Mouse (Mus musculus) midbrain, embryonic 12.5 days (tissue): Measurements from ENCODE around the gene Gm15080. TPM values are rescaled to one million over a fixed set of nuclear protein-coding genes. Genes with fewer than 3 reads are reported as not detected.
"Not testable (repeated sequence)": the region's sequence is repeated elsewhere in the genome, so short reads cannot be mapped to it uniquely, and the experiment has no call there.

Source experiments
- ATAC-seq: fragments of 200-750 bp; cut with Nextera tagmentation; 2 replicates; pipeline ENCODE4 v1.8.0; 2017; ENCODE audit warnings: low read depth, moderate TSS enrichment, moderate library complexity; ENCODE audit not compliant: low FRiP score
- H3K27ac ChIP-seq: fragments of 300-500 bp; sonication (generic); replicated peaks from 2 replicates; pipeline ENCODE4 v1.5.1; 2016; ENCODE audit warnings: mild to moderate bottlenecking
- H3K27me3 ChIP-seq: fragments of 300-500 bp; sonication (generic); 2 replicates; pipeline ENCODE4 v1.6.1; 2016; ENCODE audit warnings: mild to moderate bottlenecking
- H3K36me3 ChIP-seq: fragments of 300-500 bp; sonication (generic); 2 replicates; pipeline ENCODE4 v1.6.1; 2016
- H3K4me1 ChIP-seq: fragments of 300-500 bp; sonication (generic); 2 replicates; pipeline ENCODE4 v1.6.1; 2016
- H3K4me2 ChIP-seq: fragments of 300-500 bp; sonication (generic); replicated peaks from 2 replicates; pipeline ENCODE4 v1.6.1; 2016; ENCODE audit warnings: mild to moderate bottlenecking, moderate library complexity
- H3K4me3 ChIP-seq: fragments of 300-500 bp; sonication (generic); 2 replicates; pipeline ENCODE4 v1.5.1; 2016; ENCODE audit warnings: mild to moderate bottlenecking
- H3K9ac ChIP-seq: fragments of 300-500 bp; sonication (generic); replicated peaks from 2 replicates; pipeline ENCODE4 v1.6.1; 2016; ENCODE audit warnings: mild to moderate bottlenecking, moderate library complexity
- H3K9me3 ChIP-seq: fragments of 300-500 bp; sonication (generic); 2 replicates; pipeline ENCODE4 v1.6.1; 2016; ENCODE audit warnings: mild to moderate bottlenecking
- WGBS: fragments of 180-500 bp; shearing (Covaris S2); methylation state at CpG from one replicate; pipeline ENCODE4 v1.1.7; 2016; 5-methylcytosine and 5-hydroxymethylcytosine counted together
- polyA plus RNA-seq: library from polyadenylated mRNA; unstranded; fragments of >200 nt; fragmentation: Nextera tagmentation; extraction: Ambion mirVana; gene quantifications from 2 replicates; pipeline ENCODE4 v1.2.1, GENCODE M21; 2016

The Gm15080 gene
- not detected in 2 replicates for polyA plus RNA-seq

DNA sequence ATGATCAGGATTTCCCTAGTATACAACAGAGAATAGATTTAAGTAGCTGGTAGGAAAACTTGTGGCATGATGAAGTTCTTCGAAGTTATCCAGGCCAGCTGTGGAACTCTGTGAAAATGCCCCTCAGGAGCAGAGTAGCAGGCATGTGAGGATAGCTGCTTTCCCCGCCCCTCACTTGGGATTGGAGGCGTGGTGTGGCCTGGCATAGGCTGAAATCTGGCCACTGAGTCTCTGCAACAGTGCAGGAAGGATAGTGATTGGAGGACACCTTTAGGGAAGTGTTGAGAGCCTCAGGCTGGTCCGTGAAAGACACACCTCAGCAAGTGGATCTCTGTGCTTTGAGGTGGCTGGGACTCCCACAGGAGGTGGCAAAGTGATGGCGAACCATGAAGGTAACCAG, at the start of gene Gm15080:
TSS of gene Gm15080 (plus strand) at position 301 of the 400 bp plus-strand sequence.
- not testable (repeated sequence) for ATAC-seq

More for the DNA sequence above, at the start of gene Gm15080:
- H3K9me3 ChIP-seq, H3K36me3 ChIP-seq, H3K9ac ChIP-seq, H3K4me3 ChIP-seq, H3K4me2 ChIP-seq, H3K27ac ChIP-seq, H3K4me1 ChIP-seq, H3K27me3 ChIP-seq: not testable (repeated sequence)
- WGBS: 83% methylated on average over 1 of the region's 5 CpGs

Other genes starting within 250 kb of the Gm15080 start
- not detected in 2 replicates for gene Gm15128, start 227.0 kb upstream of the Gm15080 start, polyA plus RNA-seq
- gene Gm15107, start 187.7 kb downstream of the Gm15080 start, polyA plus RNA-seq: not detected in 2 replicates